Mouse (Mus musculus) gastrocnemius, adult 8-10 months (tissue): ENCODE data around the gene Polr2i. TPM values are rescaled to one million over a fixed set of nuclear protein-coding genes. Genes with fewer than 3 reads are reported as not detected.
"Not testable (repeated sequence)": the region's sequence is repeated elsewhere in the genome, so short reads cannot be mapped to it uniquely, and the experiment has no call there.

Source experiments
- DNase-seq, 2 experiments: peaks; one replicate each; pipeline ENCODE4 v3.0.0; 2022; ENCODE audit warnings: low spot score in 2 of 2
- total RNA-seq, 4 experiments: library from RNA; stranded (reverse); gene quantifications; 2 replicates each; pipeline ENCODE4 v1.2.4; 2022

Polr2i gene
- 10 to 100 TPM; 55.8 to 67.4 (median 62.3) TPM for total RNA-seq

- DNase-seq: peak; percentile 94 to 98
These were observed at the start of gene Polr2i, which contains the start of gene Tbcb for GRCm38 (mm10) chr7:30231669-30232454. TSS of gene Polr2i (plus strand) at chr7:30231948. TSS of gene Tbcb (minus strand) at chr7:30232272.

GRCm38 (mm10) chr7:30183189-30183588 lies 48.6 kb upstream of the Polr2i start:
- not testable (repeated sequence) for DNase-seq

- DNase-seq: peak; percentile 91 to 92
These were observed 47.9 kb upstream of the Polr2i start, which contains the start of gene Cox7a1 for GRCm38 (mm10) chr7:30183879-30184289. TSS of gene Cox7a1 (plus strand) at chr7:30184144.

- no peak for DNase-seq
These were observed 47.0 kb upstream of the Polr2i start for GRCm38 (mm10) chr7:30184641-30185348.

- DNase-seq: no peak
These were observed 43.2 kb upstream of the Polr2i start for GRCm38 (mm10) chr7:30188344-30189115.

- no peak for DNase-seq
These were observed 42.6 kb upstream of the Polr2i start for GRCm38 (mm10) chr7:30189116-30189491.

GRCm38 (mm10) chr7:30192088-30192487 lies 39.7 kb upstream of the Polr2i start:
- DNase-seq: no peak

GRCm38 (mm10) chr7:30193013-30193412 lies 38.7 kb upstream of the Polr2i start:
- no peak for DNase-seq

- peak; percentile 56 to 63 for DNase-seq
These were observed 38.1 kb upstream of the Polr2i start for GRCm38 (mm10) chr7:30193581-30194100.

- DNase-seq: no peak
These were observed 37.5 kb upstream of the Polr2i start for GRCm38 (mm10) chr7:30194101-30194831.

- peak; percentile 90 to 95 for DNase-seq
These were observed 36.9 kb upstream of the Polr2i start for GRCm38 (mm10) chr7:30194884-30195283.

- DNase-seq: no peak
These were observed 36.3 kb upstream of the Polr2i start for GRCm38 (mm10) chr7:30195461-30195860.

GRCm38 (mm10) chr7:30196171-30196570 lies 35.6 kb upstream of the Polr2i start:
- no peak for DNase-seq

- no peak for DNase-seq
These were observed 34.1 kb upstream of the Polr2i start for GRCm38 (mm10) chr7:30197592-30198129.

- no peak for DNase-seq
These were observed 33.2 kb upstream of the Polr2i start, which contains the start of gene Capns1 for GRCm38 (mm10) chr7:30198481-30198971. TSS of gene Capns1 (minus strand) at chr7:30198811.

- no peak for DNase-seq
These were observed 32.1 kb upstream of the Polr2i start for GRCm38 (mm10) chr7:30199498-30200139.

- DNase-seq: no peak
These were observed 31.5 kb upstream of the Polr2i start for GRCm38 (mm10) chr7:30200200-30200599.

GRCm38 (mm10) chr7:30200661-30201060 lies 31.1 kb upstream of the Polr2i start:
- not testable (repeated sequence) for DNase-seq

- peak in 1 of 2 experiments; percentile 58 for DNase-seq
These were observed 28.7 kb upstream of the Polr2i start for GRCm38 (mm10) chr7:30202895-30203690.
